Mouse (Mus musculus) stomach, embryonic 15.5 days (tissue): ENCODE measurements around the gene Cfap57. TPM values are rescaled to one million over a fixed set of nuclear protein-coding genes. Genes with fewer than 3 reads are reported as not detected.

ENCODE experiments used
- ATAC-seq: fragments of 200-750 bp; cut with Nextera tagmentation; 2 replicates; pipeline ENCODE4 v1.8.0; 2017; ENCODE audit warnings: low read depth, moderate number of reproducible peaks, moderate TSS enrichment; ENCODE audit not compliant: insufficient read depth, low FRiP score
- H3K27ac ChIP-seq: fragments of 300-500 bp; sonication (generic); 2 replicates; pipeline ENCODE4 v1.5.1; 2015; ENCODE audit warnings: mild to moderate bottlenecking, inconsistent platforms
- H3K27me3 ChIP-seq: fragments of 300-500 bp; sonication (generic); replicated peaks from 2 replicates; pipeline ENCODE4 v1.6.1; 2015; ENCODE audit warnings: inconsistent platforms
- H3K36me3 ChIP-seq: fragments of 300-500 bp; sonication (generic); 2 replicates; pipeline ENCODE4 v1.6.1; 2015; ENCODE audit warnings: inconsistent platforms
- H3K4me1 ChIP-seq: fragments of 300-500 bp; sonication (generic); 2 replicates; pipeline ENCODE4 v1.6.1; 2015; ENCODE audit warnings: inconsistent platforms
- H3K4me2 ChIP-seq: fragments of 300-500 bp; sonication (generic); 2 replicates; pipeline ENCODE4 v1.6.1; 2015; ENCODE audit warnings: mild to moderate bottlenecking, inconsistent platforms
- H3K4me3 ChIP-seq: fragments of 300-500 bp; sonication (generic); replicated peaks from 2 replicates; pipeline ENCODE4 v1.5.1; 2015; ENCODE audit warnings: inconsistent platforms
- H3K9ac ChIP-seq: fragments of 300-500 bp; sonication (generic); 2 replicates; pipeline ENCODE4 v1.6.1; 2015; ENCODE audit warnings: inconsistent platforms
- H3K9me3 ChIP-seq: fragments of 300-500 bp; sonication (generic); 2 replicates; pipeline ENCODE4 v1.6.1; 2016; ENCODE audit warnings: inconsistent platforms
- WGBS: fragments of 180-500 bp; shearing (Covaris S2); methylation state at CpG from one replicate; pipeline ENCODE4 v1.1.7; 2015; 5-methylcytosine and 5-hydroxymethylcytosine counted together
- polyA plus RNA-seq: library from polyadenylated mRNA; unstranded; fragments of >200 nt; fragmentation: Nextera tagmentation; extraction: Ambion mirVana; gene quantifications from 2 replicates; pipeline ENCODE4 v1.2.1, GENCODE M21; 2015

Cfap57 gene
- 0.06 and 0.33 TPM in 2 replicates for polyA plus RNA-seq

- ATAC-seq, result peak; percentile 92
- no peaks in the 10 kb centered on the region for H3K27me3 ChIP-seq
- peak within 1 kb of the TSS; percentile 51 for H3K9ac ChIP-seq
- H3K9me3 ChIP-seq, result no peaks in the 10 kb centered on the region
- peak within 1 kb of the TSS; percentile 65 for H3K4me3 ChIP-seq
- H3K4me1 ChIP-seq, result peaks cover 8% of the 10 kb centered on the region; the same call in 1 of the 2 replicates
- peaks cover 23% of the 10 kb centered on the region for H3K36me3 ChIP-seq
- H3K27ac ChIP-seq, result 0 out of 2 replicates have a peak within 1 kb of the TSS, but pooled peaks have one; percentile 4
- H3K4me2 ChIP-seq, result peak within 1 kb of the TSS; percentile 84
- WGBS, result under 1% methylated on average over 34 of the region's 41 CpGs
These were observed at the start of gene Cfap57, which contains the start of gene Ebna1bp2 for GRCm38 (mm10) chr4:118620279-118620966. Cfap57 (minus strand) TSS chr4:118620777. Ebna1bp2 (plus strand) TSS chr4:118620799.

- no peaks in the 10 kb centered on the region for H3K27me3 ChIP-seq
- no peak within 1 kb of the TSS for H3K4me2 ChIP-seq
- no peak within 1 kb of the TSS for H3K9ac ChIP-seq
- ATAC-seq, result no peak
- no peak within 1 kb of the TSS for H3K4me3 ChIP-seq
- no peak within 1 kb of the TSS for H3K27ac ChIP-seq
- H3K36me3 ChIP-seq, result no peaks in the 10 kb centered on the region
- no peaks in the 10 kb centered on the region for H3K4me1 ChIP-seq
- H3K9me3 ChIP-seq, result no peaks in the 10 kb centered on the region
These were observed 38.1 kb upstream of the Cfap57 start, which contains the start of gene Olfr62 for GRCm38 (mm10) chr4:118658652-118659051. Olfr62 (plus strand) TSS chr4:118658952.

GRCm38 (mm10) chr4:118645234-118645633, 24.7 kb upstream of the Cfap57 start:
- WGBS, result 6% methylated on average over 2 of the region's 2 CpGs
- ATAC-seq, result no peak
- H3K27me3 ChIP-seq, result no peaks in the 10 kb centered on the region
- no peaks in the 10 kb centered on the region for H3K9me3 ChIP-seq
- H3K4me2 ChIP-seq, result no peak overlapping the region
- no peak overlapping the region for H3K9ac ChIP-seq
- no peak overlapping the region for H3K27ac ChIP-seq
- H3K36me3 ChIP-seq, result no peaks in the 10 kb centered on the region
- no peaks in the 10 kb centered on the region for H3K4me1 ChIP-seq
- H3K4me3 ChIP-seq, result no peak overlapping the region

GRCm38 (mm10) chr4:118642346-118643190, 22.0 kb upstream of the Cfap57 start:
- no peak for ATAC-seq
- H3K27ac ChIP-seq, result peak overlapping the region; percentile 50; the same call in 1 of the 2 replicates
- H3K4me3 ChIP-seq, result no peak overlapping the region
- peak overlapping the region; percentile 8; the same call in 1 of the 2 replicates for H3K4me2 ChIP-seq
- no peaks in the 10 kb centered on the region for H3K9me3 ChIP-seq
- 43% methylated on average over 20 of the region's 20 CpGs for WGBS
- no peaks in the 10 kb centered on the region for H3K27me3 ChIP-seq
- H3K9ac ChIP-seq, result no peak overlapping the region
- H3K36me3 ChIP-seq, result no peaks in the 10 kb centered on the region
- no peaks in the 10 kb centered on the region for H3K4me1 ChIP-seq

GRCm38 (mm10) chr4:118630261-118630660, 9.7 kb upstream of the Cfap57 start:
- H3K36me3 ChIP-seq, result peaks cover 21% of the 10 kb centered on the region
- H3K4me2 ChIP-seq, result no peak overlapping the region
- no peak overlapping the region for H3K9ac ChIP-seq
- no peak overlapping the region for H3K27ac ChIP-seq
- WGBS, result 92% methylated on average over 5 of the region's 5 CpGs
- H3K4me1 ChIP-seq, result no peaks in the 10 kb centered on the region
- no peaks in the 10 kb centered on the region for H3K9me3 ChIP-seq
- H3K4me3 ChIP-seq, result no peak overlapping the region
- ATAC-seq, result no peak
- H3K27me3 ChIP-seq, result no peaks in the 10 kb centered on the region

GRCm38 (mm10) chr4:118621781-118622180, 1.2 kb upstream of the Cfap57 start:
- Histone ChIP-seq H3K27me3 (no peaks in the 10 kb centered on the region), H3K4me2 (peak overlapping the region; percentile 84), H3K36me3 (peaks cover 29% of the 10 kb centered on the region), H3K27ac (no peak overlapping the region), H3K9ac (peak overlapping the region; percentile 51; the same call in 1 of the 2 replicates), H3K4me1 (peaks cover 8% of the 10 kb centered on the region; the same call in 1 of the 2 replicates), H3K9me3 (no peaks in the 10 kb centered on the region), H3K4me3 (peak overlapping the region; percentile 65)
- ATAC-seq, result no peak
- 82% methylated on average over 9 of the region's 9 CpGs for WGBS

GRCm38 (mm10) chr4:118620967-118621320, 367 bp upstream of the Cfap57 start:
- WGBS, result 0% methylated on average over 23 of the region's 23 CpGs

GRCm38 (mm10) chr4:118615412-118615811, 5.2 kb downstream of the Cfap57 start:
- Histone ChIP-seq H3K27me3 (no peaks in the 10 kb centered on the region), H3K4me3 (no peak overlapping the region), H3K4me2 (no peak overlapping the region), H3K4me1 (no peaks in the 10 kb centered on the region), H3K9ac (no peak overlapping the region), H3K36me3 (no peaks in the 10 kb centered on the region), H3K27ac (no peak overlapping the region), H3K9me3 (no peaks in the 10 kb centered on the region)
- no peak for ATAC-seq
- 78% methylated on average over 11 of the region's 11 CpGs for WGBS

More at GRCm38 (mm10) chr4:118620967-118621320, 367 bp upstream of the Cfap57 start:
- ATAC-seq, result peak; percentile 54; the same call in 1 of the 2 replicates
- Histone ChIP-seq H3K4me2 (peak overlapping the region; percentile 84), H3K9me3 (no peaks in the 10 kb centered on the region), H3K36me3 (peaks cover 26% of the 10 kb centered on the region), H3K4me1 (peaks cover 8% of the 10 kb centered on the region; the same call in 1 of the 2 replicates), H3K27me3 (no peaks in the 10 kb centered on the region), H3K9ac (peak overlapping the region; percentile 51), H3K27ac (0 out of 2 replicates have a peak overlapping the region, but pooled peaks have one; percentile 4), H3K4me3 (peak overlapping the region; percentile 65)

- H3K27ac ChIP-seq, result no peak overlapping the region
- no peak overlapping the region for H3K4me2 ChIP-seq
- 0 out of 2 replicates have a peak, but pooled peaks cover 3% of the 10 kb centered on the region for H3K27me3 ChIP-seq
- no peaks in the 10 kb centered on the region for H3K36me3 ChIP-seq
- H3K4me1 ChIP-seq, result no peaks in the 10 kb centered on the region
- no peak for ATAC-seq
- H3K9me3 ChIP-seq, result no peaks in the 10 kb centered on the region
- 23% methylated on average over 11 of the region's 11 CpGs for WGBS
- H3K4me3 ChIP-seq, result no peak overlapping the region
- no peak overlapping the region for H3K9ac ChIP-seq
These were observed 8.0 kb downstream of the Cfap57 start for GRCm38 (mm10) chr4:118612619-118613018.

- Histone ChIP-seq H3K9ac (no peak overlapping the region), H3K4me1 (no peaks in the 10 kb centered on the region), H3K27ac (no peak overlapping the region), H3K4me2 (no peak overlapping the region), H3K36me3 (no peaks in the 10 kb centered on the region), H3K9me3 (no peaks in the 10 kb centered on the region), H3K4me3 (no peak overlapping the region), H3K27me3 (0 out of 2 replicates have a peak, but pooled peaks cover 3% of the 10 kb centered on the region)
- 62% methylated on average over 3 of the region's 3 CpGs for WGBS
- ATAC-seq, result no peak
These were observed 10.7 kb downstream of the Cfap57 start for GRCm38 (mm10) chr4:118609836-118610235.

- no peak overlapping the region for H3K27ac ChIP-seq
- no peaks in the 10 kb centered on the region for H3K4me1 ChIP-seq
- no peak overlapping the region for H3K4me3 ChIP-seq
- no peaks in the 10 kb centered on the region for H3K36me3 ChIP-seq
- no peak overlapping the region for H3K9ac ChIP-seq
- 36% methylated on average over 4 of the region's 4 CpGs for WGBS
- no peaks in the 10 kb centered on the region for H3K9me3 ChIP-seq
- no peak overlapping the region for H3K4me2 ChIP-seq
- H3K27me3 ChIP-seq, result no peaks in the 10 kb centered on the region
- no peak for ATAC-seq
These were observed 16.5 kb downstream of the Cfap57 start for GRCm38 (mm10) chr4:118604065-118604464.

GRCm38 (mm10) chr4:118589733-118590130, 30.8 kb downstream of the Cfap57 start:
- 13% methylated on average over 7 of the region's 7 CpGs for WGBS
- no peaks in the 10 kb centered on the region for H3K4me1 ChIP-seq
- no peak overlapping the region for H3K27ac ChIP-seq
- H3K4me3 ChIP-seq, result no peak overlapping the region
- H3K36me3 ChIP-seq, result no peaks in the 10 kb centered on the region
- no peak overlapping the region for H3K4me2 ChIP-seq
- H3K9ac ChIP-seq, result no peak overlapping the region
- no peaks in the 10 kb centered on the region for H3K27me3 ChIP-seq
- no peaks in the 10 kb centered on the region for H3K9me3 ChIP-seq
- ATAC-seq, result no peak
